Mouse (Mus musculus) hindbrain, postnatal 0 days (tissue): ENCODE measurements around the gene Arih1. TPM values are rescaled to one million over a fixed set of nuclear protein-coding genes. Genes with fewer than 3 reads are reported as not detected.

Experiments
- ATAC-seq: fragments of 200-750 bp; cut with Nextera tagmentation; 2 replicates; pipeline ENCODE4 v1.8.0; 2017; ENCODE audit warnings: mild to moderate bottlenecking, moderate TSS enrichment, moderate library complexity
- DNase-seq: peaks from one replicate; pipeline ENCODE4 v3.0.0-alpha.2; 2015; ENCODE audit warnings: low spot score
- H3K27ac ChIP-seq: fragments of 300-500 bp; sonication (generic); 2 replicates; pipeline ENCODE4 v1.5.1; 2014; ENCODE audit warnings: mild to moderate bottlenecking
- H3K27me3 ChIP-seq: fragments of 300-500 bp; sonication (generic); 2 replicates; pipeline ENCODE4 v1.6.1; 2014; ENCODE audit warnings: low read length, mixed read lengths; ENCODE audit not compliant: insufficient read depth
- H3K36me3 ChIP-seq: fragments of 300-500 bp; sonication (generic); 2 replicates; pipeline ENCODE4 v1.6.1; 2014; ENCODE audit warnings: low read length, mixed read lengths; ENCODE audit not compliant: insufficient read depth
- H3K4me1 ChIP-seq: fragments of 300-500 bp; sonication (generic); 2 replicates; pipeline ENCODE4 v1.6.1; 2014; ENCODE audit warnings: antibody characterized with exemption, low read length, mixed read lengths; ENCODE audit not compliant: insufficient read depth
- H3K4me2 ChIP-seq: fragments of 300-500 bp; sonication (generic); 2 replicates; pipeline ENCODE4 v1.6.1; 2014; ENCODE audit warnings: low read depth, mild to moderate bottlenecking, low read length, moderate library complexity, mixed read lengths
- H3K4me3 ChIP-seq: fragments of 300-500 bp; sonication (generic); 2 replicates; pipeline ENCODE4 v1.5.1; 2014; ENCODE audit warnings: low read length
- H3K9ac ChIP-seq: fragments of 300-500 bp; sonication (generic); replicated peaks from 2 replicates; pipeline ENCODE4 v1.6.1; 2014; ENCODE audit warnings: mild to moderate bottlenecking, low read length, moderate library complexity, mixed read lengths
- H3K9me3 ChIP-seq: fragments of 300-500 bp; sonication (generic); 2 replicates; pipeline ENCODE4 v1.6.1; 2016; ENCODE audit warnings: low read length, mixed read lengths
- CTCF ChIP-seq: IDR thresholded peaks from 2 replicates; pipeline ENCODE4 v1.5.1; 2016; ENCODE audit warnings: antibody characterized with exemption, control low read depth, low read depth
- WGBS: fragments of 180-500 bp; shearing (Covaris S2); extraction: QIAGEN DNeasy Blood & Tissue Kit; methylation state at CpG from one replicate; pipeline ENCODE4 v1.1.7; 2014; 5-methylcytosine and 5-hydroxymethylcytosine counted together
- polyA plus RNA-seq: library from polyadenylated mRNA; unstranded; fragments of >200 nt; fragmentation: Nextera tagmentation; extraction: Ambion mirVana; gene quantifications from 2 replicates; pipeline ENCODE4 v1.2.1, GENCODE M21; 2015
- total RNA-seq: library from RNA; depleted of rRNA; stranded (reverse); fragments of >200 nt; gene quantifications from 2 replicates; pipeline ENCODE4 v1.2.3, GENCODE M21; 2014

The Arih1 gene
- total and polyA plus RNA-seq, 2 experiments from 2014 or later = 7.4 to 40.3 TPM

- H3K36me3 ChIP-seq = no peaks in the 10 kb centered on the region
- H3K4me1 ChIP-seq = 0 out of 2 replicates have a peak, but pooled peaks cover 6% of the 10 kb centered on the region
- H3K9ac ChIP-seq = no peak overlapping the region
- TF ChIP-seq CTCF = no peak
- no peak overlapping the region for H3K4me3 ChIP-seq
- WGBS = 68% methylated on average over 2 of the region's 2 CpGs
- no peak for ATAC-seq
- H3K27ac ChIP-seq = no peak overlapping the region
- no peaks in the 10 kb centered on the region for H3K9me3 ChIP-seq
- no peak overlapping the region for H3K4me2 ChIP-seq
- DNase-seq = no peak
- no peaks in the 10 kb centered on the region for H3K27me3 ChIP-seq
These were observed 13.2 kb downstream of the Arih1 start for GRCm38 (mm10) chr9:59473171-59473570.

- DNase-seq (no peak), ATAC-seq (no peak)
- no peaks in the 10 kb centered on the region for H3K36me3 ChIP-seq
- H3K4me2 ChIP-seq = no peak overlapping the region
- 91% methylated on average over 1 of the region's 1 CpGs for WGBS
- H3K9me3 ChIP-seq = no peaks in the 10 kb centered on the region
- no peak for TF ChIP-seq CTCF
- H3K27me3 ChIP-seq = no peaks in the 10 kb centered on the region
- no peak overlapping the region for H3K9ac ChIP-seq
- no peak overlapping the region for H3K27ac ChIP-seq
- H3K4me1 ChIP-seq = no peaks in the 10 kb centered on the region
- H3K4me3 ChIP-seq = no peak overlapping the region
These were observed 17.0 kb downstream of the Arih1 start for GRCm38 (mm10) chr9:59469446-59469845.

GRCm38 (mm10) chr9:59464293-59464692 lies 22.1 kb downstream of the Arih1 start:
- Histone ChIP-seq H3K36me3 (no peaks in the 10 kb centered on the region), H3K4me1 (no peaks in the 10 kb centered on the region), H3K4me3 (no peak overlapping the region), H3K27me3 (no peaks in the 10 kb centered on the region), H3K4me2 (no peak overlapping the region), H3K27ac (no peak overlapping the region), H3K9ac (no peak overlapping the region), H3K9me3 (no peaks in the 10 kb centered on the region)
- DNase-seq (no peak), ATAC-seq (no peak)
- TF ChIP-seq CTCF = no peak
- 74% methylated on average over 1 of the region's 1 CpGs for WGBS

GRCm38 (mm10) chr9:59458997-59459510 lies 27.4 kb downstream of the Arih1 start:
- TF ChIP-seq CTCF = peak; percentile 26
- DNase-seq = peak; percentile 27
- Histone ChIP-seq H3K4me2 (no peak overlapping the region), H3K36me3 (no peaks in the 10 kb centered on the region), H3K4me3 (no peak overlapping the region), H3K4me1 (no peaks in the 10 kb centered on the region), H3K27ac (no peak overlapping the region), H3K27me3 (no peaks in the 10 kb centered on the region), H3K9ac (no peak overlapping the region), H3K9me3 (no peaks in the 10 kb centered on the region)
- no peak for ATAC-seq
- 47% methylated on average over 4 of the region's 4 CpGs for WGBS

GRCm38 (mm10) chr9:59458416-59458815 lies 28.0 kb downstream of the Arih1 start:
- no peak overlapping the region for H3K4me3 ChIP-seq
- H3K4me2 ChIP-seq = no peak overlapping the region
- TF ChIP-seq CTCF = no peak
- H3K4me1 ChIP-seq = no peaks in the 10 kb centered on the region
- H3K27me3 ChIP-seq = no peaks in the 10 kb centered on the region
- DNase-seq (no peak), ATAC-seq (no peak)
- 88% methylated on average over 1 of the region's 1 CpGs for WGBS
- no peak overlapping the region for H3K9ac ChIP-seq
- no peak overlapping the region for H3K27ac ChIP-seq
- H3K36me3 ChIP-seq = no peaks in the 10 kb centered on the region
- H3K9me3 ChIP-seq = no peaks in the 10 kb centered on the region

- H3K4me3 ChIP-seq = no peak overlapping the region
- no peak overlapping the region for H3K9ac ChIP-seq
- 93% methylated on average over 1 of the region's 1 CpGs for WGBS
- no peaks in the 10 kb centered on the region for H3K4me1 ChIP-seq
- no peak overlapping the region for H3K27ac ChIP-seq
- H3K9me3 ChIP-seq = no peaks in the 10 kb centered on the region
- no peak for TF ChIP-seq CTCF
- no peaks in the 10 kb centered on the region for H3K36me3 ChIP-seq
- DNase-seq (no peak), ATAC-seq (no peak)
- H3K27me3 ChIP-seq = no peaks in the 10 kb centered on the region
- H3K4me2 ChIP-seq = no peak overlapping the region
These were observed 28.7 kb downstream of the Arih1 start for GRCm38 (mm10) chr9:59457671-59458070.

- no peaks in the 10 kb centered on the region for H3K36me3 ChIP-seq
- no peaks in the 10 kb centered on the region for H3K9me3 ChIP-seq
- no peak for DNase-seq
- H3K27me3 ChIP-seq = no peaks in the 10 kb centered on the region
- H3K27ac ChIP-seq = no peak overlapping the region
- TF ChIP-seq CTCF = no peak
- 76% methylated on average over 3 of the region's 3 CpGs for WGBS
- no peak for ATAC-seq
- H3K4me3 ChIP-seq = no peak overlapping the region
- no peaks in the 10 kb centered on the region for H3K4me1 ChIP-seq
- no peak overlapping the region for H3K9ac ChIP-seq
- no peak overlapping the region for H3K4me2 ChIP-seq
These were observed 30.9 kb downstream of the Arih1 start for GRCm38 (mm10) chr9:59455404-59456068.
